Mouse (Mus musculus): ENCODE measurements around the gene Upk1a.

Upk1a gene

DNA sequence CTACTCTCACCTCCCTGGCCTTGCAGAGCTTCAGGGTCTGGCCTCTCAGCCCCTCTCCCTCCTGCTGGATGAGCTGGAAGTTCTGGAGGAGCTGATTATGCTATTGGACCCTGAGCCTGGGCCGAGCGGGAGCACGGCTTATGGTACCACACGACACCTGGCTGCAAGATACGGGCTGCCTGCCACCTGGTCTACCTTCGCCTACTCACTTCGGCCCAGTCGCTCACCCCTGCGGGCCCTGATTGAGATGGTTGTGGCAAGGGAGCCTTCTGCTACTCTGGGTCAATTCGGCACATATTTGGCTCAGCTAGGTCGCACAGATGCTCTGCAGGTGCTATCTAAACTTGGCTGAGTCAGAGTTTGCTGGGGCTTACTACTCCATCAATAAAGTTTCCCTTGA, 45.1 kb downstream of the Upk1a start:
- no peak for DNase-seq

- no peak for DNase-seq
Observed at GRCm38 (mm10) chr7:30566033-30566432, 46.6 kb downstream of the Upk1a start.

DNA sequence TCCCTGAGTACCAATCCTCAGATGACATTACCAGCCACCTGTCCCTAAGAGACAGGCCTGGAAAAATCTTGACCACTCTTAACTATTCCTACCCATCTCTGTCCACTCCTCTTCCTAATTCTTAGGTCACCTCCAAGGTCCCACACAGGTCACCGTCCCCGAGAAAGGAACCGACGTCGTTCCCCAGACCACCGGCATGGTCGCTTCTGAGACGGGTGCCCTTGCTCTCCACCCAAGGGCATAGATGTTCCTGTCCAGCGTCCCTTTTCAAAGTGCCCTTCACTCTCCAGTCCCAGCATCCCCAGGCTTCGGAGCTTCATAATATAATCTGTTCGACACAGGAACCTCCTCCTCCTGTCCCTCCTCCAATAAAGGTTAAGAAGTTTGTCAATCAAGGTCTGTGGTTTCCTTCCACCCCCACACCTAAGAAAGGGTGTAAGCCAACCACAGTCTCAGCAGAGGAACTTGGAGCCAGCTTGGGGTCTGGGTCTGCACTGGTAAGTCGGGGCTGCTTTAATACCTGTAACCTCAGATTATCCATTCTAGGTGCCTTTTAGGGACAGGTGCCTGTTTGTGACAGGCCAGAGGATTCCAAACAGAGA, 47.6 kb downstream of the Upk1a start, which contains the start of gene Igflr1:
Gene Igflr1 (plus strand): TSS at position 458 of the 602 bp plus-strand sequence.
- no peak for DNase-seq

GRCm38 (mm10) chr7:30563906-30564280, 48.8 kb downstream of the Upk1a start:
- no peak for DNase-seq

DNA sequence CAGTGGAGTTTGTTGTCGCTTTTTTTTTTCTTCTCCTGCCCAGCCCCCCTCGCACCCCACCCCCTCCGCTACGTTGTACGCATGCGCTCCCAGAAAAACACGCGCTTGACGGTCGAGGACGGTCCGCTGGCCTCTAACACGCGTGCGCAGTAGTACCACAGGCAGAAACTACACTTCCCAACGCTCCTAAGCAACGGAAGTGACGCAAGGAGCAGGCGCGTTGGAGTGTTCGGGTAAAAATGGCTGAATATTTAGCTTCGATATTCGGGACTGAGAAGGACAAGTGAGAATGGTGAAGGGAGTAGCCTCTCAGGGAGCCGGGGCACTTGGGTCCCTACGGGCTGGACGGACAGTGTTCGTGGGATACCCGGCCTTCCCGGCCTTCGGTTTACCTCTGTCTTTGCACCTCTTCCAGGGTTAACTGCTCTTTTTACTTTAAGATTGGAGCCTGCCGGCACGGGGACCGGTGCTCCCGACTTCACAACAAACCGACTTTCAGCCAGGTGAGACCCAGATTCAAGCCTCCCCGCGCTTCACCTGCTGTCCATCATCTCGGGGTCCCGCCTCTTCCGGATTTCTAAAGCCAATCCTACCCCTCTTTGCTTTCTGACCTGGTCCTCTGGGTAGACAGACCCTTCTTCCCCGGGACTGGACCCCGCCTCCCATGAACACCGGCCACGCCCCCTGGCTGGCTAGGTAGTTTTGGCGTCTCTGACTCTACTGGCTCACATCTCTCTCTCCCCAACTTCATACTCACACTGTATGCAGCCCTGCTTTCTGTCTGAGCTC, 49.3 kb downstream of the Upk1a start, which contains the start of the genes U2af1l4, Gm49396 and Psenen:
Gene U2af1l4 (plus strand): TSS at position 185 of the 789 bp plus-strand sequence.
Gene Gm49396 (plus strand): TSS at position 228 of the 789 bp plus-strand sequence.
Gene Psenen (minus strand): TSS at position 511 of the 789 bp plus-strand sequence.
- peak; percentile 98 for DNase-seq

DNA sequence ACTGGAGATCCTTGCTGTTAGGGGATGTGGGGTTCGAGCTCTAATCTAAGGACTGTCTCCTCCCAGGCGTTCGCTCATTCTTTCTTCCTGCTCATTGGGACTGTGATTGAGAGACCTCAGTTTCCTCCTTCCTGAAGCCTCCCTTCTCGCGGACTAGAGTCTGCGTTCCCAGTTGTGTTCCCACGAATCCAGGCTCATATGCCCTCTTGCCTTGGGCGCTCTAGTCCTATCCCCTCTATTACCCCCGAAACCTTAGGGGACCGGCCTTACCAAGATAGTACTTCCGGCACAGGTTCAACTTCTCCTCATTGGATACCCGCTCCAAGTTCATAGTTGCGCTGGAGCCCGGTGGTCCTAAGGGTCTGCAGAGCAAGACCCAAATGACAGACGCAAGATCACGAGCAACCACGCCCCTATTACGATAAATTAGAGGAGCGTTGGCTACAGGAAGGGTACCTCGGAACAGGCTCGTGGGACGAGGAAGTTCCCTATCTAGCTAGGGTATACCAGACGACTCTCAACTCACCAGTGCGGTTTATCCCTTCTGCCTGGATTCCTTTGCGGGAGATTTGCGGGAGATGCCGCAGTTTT, 50.0 kb downstream of the Upk1a start:
- DNase-seq, result no peak

DNA sequence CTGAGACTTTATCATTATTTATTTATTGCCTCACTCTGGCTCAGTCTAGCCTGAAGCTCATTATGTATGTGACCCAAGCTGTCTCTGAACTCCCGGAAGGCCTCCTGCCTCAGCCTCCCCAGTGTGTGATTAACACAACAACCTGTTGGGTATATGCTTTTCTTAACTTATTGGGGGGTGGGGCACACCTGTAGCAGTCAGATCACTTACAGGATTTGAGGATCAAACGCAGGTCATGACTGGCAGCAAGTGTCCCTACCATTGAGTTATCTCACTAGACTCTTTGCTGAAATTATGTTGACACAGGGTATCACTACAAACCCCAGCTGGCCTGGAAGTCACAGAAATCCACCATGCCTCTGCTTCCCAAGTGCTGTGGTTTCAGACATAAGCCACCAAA, 52.4 kb downstream of the Upk1a start:
- DNase-seq, result no peak

GRCm38 (mm10) chr7:30559443-30559954, 53.1 kb downstream of the Upk1a start, which contains the start of gene Lin37:
Gene Lin37 (minus strand): TSS chr7:30559838.
- peak; percentile 95 for DNase-seq

DNA sequence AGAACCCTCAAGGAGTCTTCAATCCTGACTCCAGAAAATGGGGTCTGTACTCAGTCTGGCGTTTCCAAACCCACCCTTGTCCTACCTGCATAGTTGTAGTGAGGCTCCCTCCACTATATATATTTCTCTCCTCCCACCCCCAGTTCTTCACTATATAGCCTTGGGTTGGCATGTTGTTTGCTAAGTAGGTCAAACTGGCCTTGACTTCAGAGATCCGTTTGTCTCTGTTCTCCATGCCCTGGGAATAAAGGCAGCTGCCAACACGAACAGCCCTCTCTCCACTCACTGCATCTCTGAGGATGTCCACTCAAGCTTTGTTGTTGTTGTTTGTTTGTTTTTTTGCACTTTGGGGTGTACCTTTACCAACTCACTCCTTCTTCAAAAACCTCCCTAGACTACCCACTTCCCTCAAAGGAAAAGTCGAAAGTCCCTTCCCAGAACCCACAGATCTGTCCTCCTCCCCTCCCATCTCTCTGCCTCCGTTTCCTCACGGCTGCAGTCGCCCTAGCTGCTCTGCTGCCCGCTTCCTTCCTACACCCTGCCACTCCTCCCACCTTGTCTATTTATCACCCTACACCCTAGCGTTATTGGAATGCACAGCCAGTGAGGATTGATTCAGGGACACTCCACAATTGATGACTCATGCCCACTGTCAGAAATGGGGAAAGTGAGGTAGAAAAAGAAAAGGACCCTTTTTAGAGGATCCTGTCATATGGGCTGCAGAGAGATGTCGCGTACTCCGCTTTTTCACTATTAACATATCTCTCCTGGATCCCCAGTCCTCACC, 53.8 kb downstream of the Upk1a start:
- no peak for DNase-seq

GRCm38 (mm10) chr7:30557901-30558514, 54.6 kb downstream of the Upk1a start:
- DNase-seq, result no peak

- no peak for DNase-seq
Observed at GRCm38 (mm10) chr7:30556894-30557536, 55.6 kb downstream of the Upk1a start.

GRCm38 (mm10) chr7:30553810-30554584, 58.6 kb downstream of the Upk1a start:
- DNase-seq, result no peak

Measured in lung, postnatal 14 days (tissue).